Mouse (Mus musculus): ENCODE measurements around the gene 1810009A15Rik.

GRCm38 (mm10) chr19:8908531-8908930 is 19.9 kb downstream of the 1810009A15Rik start:
- TF ChIP-seq CTCF (IDR thresholded peaks at IDR 0.05; ENCODE audit: low read depth) (no peak), EP300 (IDR thresholded peaks at IDR 0.05; ENCODE audit: low read depth) (no peak)

Data from liver, embryonic 14.5 days (tissue).